Mouse (Mus musculus): ENCODE measurements around the gene Ybx2.
A peak's percentile ranks its signal among the peaks of the same experiment; 100 is the strongest.
"Not testable (repeated sequence)": the region's sequence is repeated elsewhere in the genome, so short reads cannot be mapped to it uniquely, and the experiment has no call there.

The Ybx2 gene

GRCm38 (mm10) chr11:69914917-69915430 is 20.6 kb upstream of the Ybx2 start:
- DNase-seq (ENCODE audit: low spot score in 2 of 2), result no peak

DNA sequence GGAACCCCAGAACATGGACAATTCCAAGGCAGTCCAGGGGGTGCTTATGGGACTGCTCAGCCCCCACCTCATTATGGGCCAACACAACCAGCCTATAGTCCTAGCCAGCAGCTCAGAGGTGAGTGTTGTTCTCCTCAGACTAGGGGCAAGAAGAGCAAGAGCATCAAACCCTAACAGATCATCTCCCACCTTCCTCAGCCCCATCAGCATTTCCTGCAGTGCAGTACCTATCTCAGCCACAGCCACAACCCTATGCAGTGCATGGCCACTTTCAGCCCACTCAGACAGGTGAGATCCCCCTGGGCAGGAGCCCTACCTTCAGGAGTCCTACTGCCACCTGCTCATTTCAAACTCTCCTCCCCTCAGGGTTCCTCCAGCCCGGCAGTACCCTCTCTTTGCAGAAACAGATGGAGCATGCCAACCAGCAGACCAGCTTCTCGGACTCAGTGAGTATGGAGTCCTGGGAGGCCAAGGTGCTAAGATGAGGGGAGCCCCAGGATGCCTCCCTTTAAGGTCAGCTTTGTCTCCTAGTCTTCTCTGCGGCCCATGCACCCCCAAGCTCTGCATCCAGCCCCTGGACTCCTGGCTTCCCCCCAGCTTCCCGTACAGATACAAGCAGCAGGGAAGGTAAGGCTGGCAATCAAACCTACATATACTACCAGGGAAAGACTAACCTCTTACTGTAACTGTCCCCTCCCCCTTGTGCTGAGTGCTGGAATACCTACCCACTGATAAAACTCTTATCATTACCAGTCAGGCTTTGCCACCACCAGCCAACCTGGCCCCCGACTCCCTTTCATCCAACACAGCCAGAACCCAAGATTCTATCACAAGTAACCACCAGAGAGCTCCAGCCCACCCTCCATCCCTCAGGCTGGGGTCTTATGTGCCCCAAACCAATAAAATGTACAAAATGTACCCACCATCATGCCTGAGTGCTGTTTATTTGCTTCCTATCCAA is 19.6 kb upstream of the Ybx2 start:
- DNase-seq (ENCODE audit: low spot score in 2 of 2), result no peak

DNA sequence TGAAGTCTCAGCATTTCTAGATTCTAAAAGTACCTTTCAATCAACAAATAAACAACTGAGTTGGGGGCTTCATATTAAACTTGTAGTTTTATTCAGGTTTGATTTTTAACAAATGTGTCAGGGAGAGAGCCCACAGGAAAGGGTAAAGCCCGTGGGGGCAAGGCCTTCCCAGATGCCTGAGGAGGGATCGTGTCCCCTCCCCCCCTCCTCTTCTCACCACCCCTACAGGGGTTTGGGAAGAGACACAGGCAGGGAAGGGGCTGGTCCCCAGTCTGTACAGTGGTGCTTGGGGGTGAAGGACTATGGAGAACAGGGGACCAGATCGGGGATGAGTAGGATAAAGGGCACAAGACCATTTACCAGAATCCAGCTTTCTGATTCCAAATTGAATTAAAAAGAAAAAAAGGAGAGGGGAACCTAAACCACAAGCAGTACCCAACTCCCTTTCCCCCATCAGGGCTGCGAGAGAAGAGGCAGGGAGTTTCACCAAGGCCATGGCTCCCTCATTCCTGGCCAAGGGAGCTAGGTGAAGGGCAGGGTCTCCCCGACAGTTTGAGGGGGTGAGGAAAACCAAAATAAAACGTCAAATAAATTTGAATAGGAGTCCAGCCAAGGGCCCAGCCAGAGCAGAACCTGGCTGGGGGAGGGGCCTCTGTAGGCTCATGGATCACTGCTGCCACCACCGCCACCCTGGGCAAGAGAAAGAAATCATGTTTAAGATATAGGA is 18.8 kb upstream of the Ybx2 start:
- DNase-seq (ENCODE audit: low spot score in 2 of 2), result not testable (repeated sequence)

DNA sequence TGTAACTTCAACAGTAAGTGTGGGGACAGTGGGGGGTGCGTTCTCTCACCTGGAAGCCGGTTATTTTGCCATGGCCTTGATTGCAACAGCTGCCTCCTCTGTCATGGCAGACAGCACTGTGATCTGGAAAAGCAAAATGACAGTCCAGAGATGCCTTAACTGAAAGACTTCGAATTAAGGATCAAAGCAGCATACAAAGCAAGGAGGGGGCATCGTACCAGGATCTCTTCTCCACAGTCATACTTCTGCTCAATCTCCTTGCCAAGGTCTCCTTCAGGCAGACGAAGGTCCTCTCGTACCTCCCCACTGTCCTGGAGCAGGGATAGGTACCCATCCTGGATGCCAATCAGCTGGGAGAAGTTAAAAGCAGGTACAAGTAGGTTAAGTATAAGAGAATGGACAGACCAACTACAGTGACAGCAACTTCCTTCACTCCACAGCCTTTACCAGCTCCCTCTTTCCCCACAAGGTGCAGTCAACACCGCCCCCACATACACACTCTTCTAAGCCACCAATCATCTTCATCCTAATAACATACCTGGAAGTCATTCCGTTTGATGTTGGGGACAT is 18.1 kb upstream of the Ybx2 start:
- no peak for DNase-seq (ENCODE audit: low spot score in 2 of 2)

DNA sequence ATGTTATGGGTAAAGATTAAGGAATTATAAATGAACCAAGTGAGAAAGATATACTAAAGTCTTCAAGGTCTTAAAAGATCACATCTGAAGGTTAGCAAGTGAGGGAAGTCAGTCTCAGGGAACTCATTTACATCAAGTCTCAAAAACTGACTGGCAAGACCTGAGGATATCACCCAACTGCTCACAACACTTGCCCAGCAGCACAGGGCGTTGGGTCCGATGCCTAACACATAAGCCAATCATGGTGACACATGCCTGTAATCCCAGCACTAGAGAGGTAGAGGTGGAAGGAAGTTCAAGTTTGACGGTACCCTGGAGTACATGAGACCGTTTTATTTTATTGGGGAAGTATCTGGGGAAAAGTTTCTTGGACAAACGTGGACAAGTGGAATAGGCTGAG is 17.5 kb upstream of the Ybx2 start:
- no peak for DNase-seq (ENCODE audit: low spot score in 2 of 2)

DNA sequence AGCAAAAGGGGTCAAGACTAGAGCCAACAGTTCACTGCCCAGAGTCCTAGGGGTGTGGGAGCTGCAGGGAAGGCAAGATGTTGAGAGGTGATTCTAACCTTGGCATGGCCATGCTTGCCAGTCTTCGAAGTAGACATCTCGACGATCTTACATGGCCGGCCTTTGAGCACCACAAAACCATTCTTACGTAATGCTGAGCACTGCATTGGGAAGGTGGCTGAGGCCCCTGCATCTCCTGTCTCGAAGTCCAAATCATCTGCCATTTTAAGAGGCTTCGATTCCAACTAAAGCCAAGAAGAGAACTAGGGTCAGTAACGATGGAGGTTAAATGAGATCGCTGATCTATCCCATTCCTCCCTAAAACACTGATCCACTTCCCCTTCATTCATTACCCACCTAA is 16.5 kb upstream of the Ybx2 start:
- DNase-seq (ENCODE audit: low spot score in 2 of 2), result no peak

DNA sequence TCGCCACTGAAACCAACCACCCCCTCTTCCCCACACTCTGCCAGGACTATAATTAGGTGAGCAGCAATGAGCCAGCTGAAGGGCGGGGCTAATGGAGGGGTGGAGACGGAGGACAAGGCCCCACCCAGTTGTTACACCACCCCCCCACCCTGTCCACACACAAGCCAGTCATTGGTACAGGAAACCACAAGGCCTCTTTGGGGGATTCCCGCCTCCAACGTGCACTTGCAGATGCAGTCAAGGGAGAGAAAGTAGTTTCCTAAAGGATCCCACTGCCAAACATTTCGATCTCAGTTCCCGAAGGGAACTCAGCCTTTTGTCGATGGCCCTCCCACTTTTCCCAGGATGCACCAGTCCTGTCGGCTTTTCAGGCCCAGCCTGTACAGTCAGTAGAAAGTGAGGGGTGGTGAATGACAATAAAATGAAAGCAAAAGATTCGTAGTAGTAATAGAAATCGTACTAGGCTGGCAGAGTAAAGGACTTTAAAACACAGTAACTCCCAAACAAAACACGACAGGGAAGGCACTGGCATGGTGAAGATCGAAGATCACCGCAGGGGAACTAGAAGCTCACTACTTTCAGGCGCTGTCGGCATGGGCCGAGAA is 15.8 kb upstream of the Ybx2 start:
- DNase-seq (ENCODE audit: low spot score in 2 of 2), result peak; percentile 50 to 56

DNA sequence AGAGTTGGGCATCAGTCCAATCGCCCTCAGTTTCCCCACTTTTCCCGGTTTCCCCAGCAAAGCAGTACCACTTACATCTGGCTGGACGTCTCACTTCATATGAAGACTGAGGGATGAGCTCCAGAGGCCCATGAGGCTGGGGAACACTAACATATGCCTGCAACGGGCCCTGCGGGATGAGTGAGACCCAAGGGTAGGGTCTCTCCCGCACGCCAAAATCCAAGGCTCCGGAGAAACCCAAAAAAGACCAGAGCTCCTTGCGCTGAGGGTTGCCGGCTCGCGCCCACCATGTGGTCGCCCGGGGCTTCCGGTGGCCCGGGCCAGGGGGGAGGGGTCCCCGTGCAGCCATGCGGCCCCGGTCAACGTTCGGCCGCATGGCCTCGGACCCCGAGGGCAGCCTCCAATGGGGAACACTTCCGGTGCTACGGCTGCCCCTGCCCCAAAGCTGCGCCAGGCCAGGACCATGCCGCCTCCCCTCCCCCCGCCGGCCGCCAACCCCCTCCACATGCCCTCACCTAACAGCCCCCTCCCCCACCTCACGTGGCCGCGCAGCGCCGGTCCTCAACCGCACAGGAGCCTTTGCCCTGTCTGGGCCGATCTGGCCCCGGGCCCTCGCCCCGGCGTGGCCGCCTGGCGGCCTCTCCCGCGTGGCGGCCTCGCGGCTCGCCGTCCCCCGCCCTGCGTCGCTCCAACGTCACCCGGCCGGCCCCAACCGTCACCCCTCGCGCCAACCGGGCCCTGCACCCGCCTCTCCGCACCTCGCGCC is 15.1 kb upstream of the Ybx2 start:
- peak in 1 of 2 experiments; percentile 52 for DNase-seq (ENCODE audit: low spot score in 2 of 2)

GRCm38 (mm10) chr11:69921114-69922011 is 14.2 kb upstream of the Ybx2 start, which contains the start of gene Eif5a:
TSS of gene Eif5a (minus strand) at chr11:69921958.
- DNase-seq (ENCODE audit: low spot score in 2 of 2), result peak; percentile 100

GRCm38 (mm10) chr11:69922012-69922756 is 13.4 kb upstream of the Ybx2 start:
- DNase-seq (ENCODE audit: low spot score in 2 of 2), result no peak

- no peak for DNase-seq (ENCODE audit: low spot score in 2 of 2)
Measured at GRCm38 (mm10) chr11:69922796-69923195, 12.8 kb upstream of the Ybx2 start.

- DNase-seq (ENCODE audit: low spot score in 2 of 2), result no peak
Measured at GRCm38 (mm10) chr11:69927501-69927900, 8.1 kb upstream of the Ybx2 start.

GRCm38 (mm10) chr11:69929712-69930111 is 5.9 kb upstream of the Ybx2 start:
- DNase-seq (ENCODE audit: low spot score in 2 of 2), result no peak

GRCm38 (mm10) chr11:69930176-69930575 is 5.4 kb upstream of the Ybx2 start:
- DNase-seq (ENCODE audit: low spot score in 2 of 2), result not testable (repeated sequence)

DNA sequence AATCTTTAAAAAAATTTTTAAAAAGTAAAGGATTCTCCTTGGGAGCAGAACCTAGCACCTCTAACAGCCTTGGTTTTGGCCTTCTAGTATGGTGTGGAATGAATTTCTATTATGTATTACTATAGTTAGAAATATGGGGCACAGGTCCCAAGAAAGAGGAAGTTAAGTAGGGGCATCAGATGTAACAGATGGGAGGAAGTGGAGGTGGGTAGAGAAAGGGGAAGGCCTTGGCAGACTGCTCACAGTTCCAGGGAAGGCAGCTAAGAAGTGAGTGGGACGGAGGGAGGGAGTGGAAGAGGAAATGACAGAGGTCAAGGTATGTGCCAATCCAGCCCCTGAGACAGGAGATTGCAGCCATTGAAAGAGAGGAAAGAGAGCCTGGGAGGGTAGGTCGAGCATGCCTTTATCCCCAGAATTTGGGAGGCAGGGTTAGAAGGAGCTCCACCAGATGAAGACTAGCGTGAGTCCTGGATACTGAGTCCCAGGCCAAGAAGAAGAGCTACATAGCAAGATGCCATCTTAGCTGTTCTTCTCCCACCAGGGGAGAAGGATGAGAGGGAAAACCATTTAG is 4.5 kb upstream of the Ybx2 start:
- peak in 1 of 2 experiments; percentile 21 for DNase-seq (ENCODE audit: low spot score in 2 of 2)

DNA sequence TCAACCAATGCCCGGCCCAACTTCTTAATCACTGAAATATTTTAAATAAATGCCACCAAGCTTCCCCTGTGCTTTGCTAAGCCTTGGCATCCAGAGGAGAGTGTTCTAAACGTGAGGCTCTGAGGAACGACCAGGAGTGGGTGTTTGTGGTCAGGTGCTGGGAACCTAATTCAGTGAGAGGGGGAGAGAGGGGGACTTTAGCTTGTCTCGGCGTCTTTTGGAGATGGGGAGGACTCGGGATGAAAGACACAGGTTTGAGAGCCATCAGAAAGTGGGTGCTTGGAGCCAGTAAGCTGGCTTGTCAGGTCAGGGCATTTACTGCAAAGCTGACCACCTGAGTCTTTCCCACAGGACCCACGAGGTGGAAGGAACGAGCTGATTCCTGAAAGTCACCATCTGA is 3.8 kb upstream of the Ybx2 start:
- no peak for DNase-seq (ENCODE audit: low spot score in 2 of 2)

GRCm38 (mm10) chr11:69932254-69932653 is 3.3 kb upstream of the Ybx2 start:
- peak in 1 of 2 experiments; percentile 31 for DNase-seq (ENCODE audit: low spot score in 2 of 2)

GRCm38 (mm10) chr11:69933066-69933465 is 2.5 kb upstream of the Ybx2 start:
- no peak for DNase-seq (ENCODE audit: low spot score in 2 of 2)

DNA sequence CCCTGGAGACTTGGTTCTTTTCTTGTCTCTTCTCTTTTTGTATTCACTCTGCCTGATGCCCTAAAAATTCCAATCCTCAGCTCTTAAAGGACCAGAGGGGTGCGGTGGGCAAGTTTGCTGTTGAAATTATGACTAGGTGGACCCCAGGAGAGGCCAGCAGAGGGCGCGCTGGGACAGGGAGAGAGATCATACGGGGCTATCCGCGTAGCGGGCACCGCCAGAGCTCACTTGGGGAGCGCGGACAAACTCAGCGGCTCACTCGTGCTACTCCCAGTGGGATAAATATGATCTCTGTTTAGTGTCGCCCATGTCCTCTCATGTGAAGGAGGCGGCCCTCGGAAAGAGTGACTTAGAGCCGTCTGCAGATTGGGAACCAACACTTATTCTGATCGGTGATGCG is 1.4 kb upstream of the Ybx2 start:
- DNase-seq (ENCODE audit: low spot score in 2 of 2), result peak; percentile 82 to 98

Measured in thymus, postnatal 10 days (tissue).